Mouse (Mus musculus): ENCODE data around the gene Tspo2.

Gene Tspo2

GRCm38 (mm10) chr17:48450666-48451352, 513 bp downstream of the Tspo2 start:
- DNase-seq (ENCODE audit: low read depth, low spot score), result no peak

GRCm38 (mm10) chr17:48447675-48448074, 3.6 kb downstream of the Tspo2 start:
- no peak for DNase-seq (ENCODE audit: low read depth, low spot score)

- DNase-seq (ENCODE audit: low read depth, low spot score), result no peak
Measured at GRCm38 (mm10) chr17:48443542-48444145, 7.7 kb downstream of the Tspo2 start.

GRCm38 (mm10) chr17:48442745-48443457, 8.4 kb downstream of the Tspo2 start:
- DNase-seq (ENCODE audit: low read depth, low spot score), result peak; percentile 36

- no peak for DNase-seq (ENCODE audit: low read depth, low spot score)
Measured at GRCm38 (mm10) chr17:48437421-48437911, 13.9 kb downstream of the Tspo2 start.

- peak; percentile 48 for DNase-seq (ENCODE audit: low read depth, low spot score)
Measured at GRCm38 (mm10) chr17:48436487-48436886, 14.8 kb downstream of the Tspo2 start.

GRCm38 (mm10) chr17:48434479-48434878, 16.8 kb downstream of the Tspo2 start:
- peak; percentile 60 for DNase-seq (ENCODE audit: low read depth, low spot score)

- DNase-seq (ENCODE audit: low read depth, low spot score), result peak; percentile 85
Measured at GRCm38 (mm10) chr17:48433689-48434330, 17.5 kb downstream of the Tspo2 start.

GRCm38 (mm10) chr17:48433006-48433655, 18.2 kb downstream of the Tspo2 start:
- DNase-seq (ENCODE audit: low read depth, low spot score), result peak; percentile 68

GRCm38 (mm10) chr17:48432158-48432980, 19.0 kb downstream of the Tspo2 start, which contains the start of gene Apobec2:
Apobec2 (minus strand) TSS chr17:48432930.
- DNase-seq (ENCODE audit: low read depth, low spot score), result peak; percentile 62

GRCm38 (mm10) chr17:48431054-48431453, 20.3 kb downstream of the Tspo2 start:
- no peak for DNase-seq (ENCODE audit: low read depth, low spot score)

GRCm38 (mm10) chr17:48430394-48430793, 20.9 kb downstream of the Tspo2 start:
- no peak for DNase-seq (ENCODE audit: low read depth, low spot score)

GRCm38 (mm10) chr17:48427852-48428530, 23.3 kb downstream of the Tspo2 start:
- no peak for DNase-seq (ENCODE audit: low read depth, low spot score)

GRCm38 (mm10) chr17:48426991-48427750, 24.2 kb downstream of the Tspo2 start:
- DNase-seq (ENCODE audit: low read depth, low spot score), result peak; percentile 79

- no peak for DNase-seq (ENCODE audit: low read depth, low spot score)
Measured at GRCm38 (mm10) chr17:48425823-48426612, 25.3 kb downstream of the Tspo2 start.

- no peak for DNase-seq (ENCODE audit: low read depth, low spot score)
Measured at GRCm38 (mm10) chr17:48424237-48424636, 27.1 kb downstream of the Tspo2 start.

GRCm38 (mm10) chr17:48419571-48419970, 31.8 kb downstream of the Tspo2 start:
- DNase-seq (ENCODE audit: low read depth, low spot score), result no peak

GRCm38 (mm10) chr17:48418781-48419180, 32.5 kb downstream of the Tspo2 start:
- DNase-seq (ENCODE audit: low read depth, low spot score), result no peak
